Mouse (Mus musculus) gonadal fat pad, adult 2 months (tissue): Measurements from ENCODE around the gene As3mt. TPM values are rescaled to one million over a fixed set of nuclear protein-coding genes. Genes with fewer than 3 reads are reported as not detected.
"Not testable (repeated sequence)": the region's sequence is repeated elsewhere in the genome, so short reads cannot be mapped to it uniquely, and the experiment has no call there.

Experiments
- DNase-seq: peaks from one replicate; pipeline ENCODE4 v3.0.0-alpha.2; 2012; ENCODE audit warnings: low read depth
- polyA plus RNA-seq: library from polyadenylated mRNA; depleted of rRNA; stranded (reverse); fragments of >200 nt; gene quantifications from 2 replicates; pipeline ENCODE4 v1.2.3, GENCODE M21; 2012

As3mt gene
- polyA plus RNA-seq, 1 experiment: 8.9 TPM

GRCm38 (mm10) chr19:46699011-46699481, 8.2 kb upstream of the As3mt start:
- no peak for DNase-seq

DNA sequence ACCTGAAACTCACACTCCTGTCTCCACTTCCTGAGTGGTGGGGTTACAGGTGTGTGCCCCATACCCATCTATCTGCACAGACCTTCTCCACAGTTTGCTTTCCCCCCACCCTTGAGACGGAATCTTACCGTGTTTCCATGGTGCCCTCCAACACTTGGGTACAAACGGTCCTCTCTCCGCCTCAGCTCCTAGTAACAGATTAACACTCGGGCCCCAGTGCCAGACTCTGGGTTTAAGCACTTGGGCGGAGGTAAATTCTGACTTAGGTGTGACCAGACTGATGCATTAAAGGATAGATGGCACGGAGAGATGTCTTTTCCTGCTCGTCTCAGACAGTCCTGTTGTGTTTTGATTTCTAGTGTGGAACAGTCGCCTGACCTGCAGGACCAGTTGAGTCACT, 6.1 kb upstream of the As3mt start:
- no peak for DNase-seq

GRCm38 (mm10) chr19:46705779-46706495, 1.3 kb upstream of the As3mt start:
- DNase-seq: no peak

GRCm38 (mm10) chr19:46706540-46707295, 540 bp upstream of the As3mt start:
- no peak for DNase-seq

DNA sequence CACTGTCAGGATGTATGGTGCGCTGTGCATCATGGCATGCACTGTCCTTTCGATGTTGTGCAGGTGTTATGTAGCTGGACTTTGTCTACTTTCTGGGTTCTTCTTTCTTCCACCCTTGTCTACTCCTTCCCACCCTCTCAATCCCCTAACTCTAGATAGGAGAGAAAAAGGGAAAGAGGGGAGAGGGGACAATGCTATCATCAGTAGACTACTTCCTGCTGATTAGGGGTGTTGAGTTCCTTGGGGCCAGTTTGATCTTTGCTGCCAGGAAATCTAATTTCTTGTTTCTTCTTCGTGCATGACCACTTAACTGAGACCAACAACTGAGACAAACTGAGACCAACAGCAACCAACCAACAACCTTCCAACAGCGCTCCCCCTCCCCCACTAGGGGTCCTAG, 3.4 kb downstream of the As3mt start:
- DNase-seq: no peak

- no peak for DNase-seq
Measured at GRCm38 (mm10) chr19:46714234-46714633, 7.0 kb downstream of the As3mt start.

DNA sequence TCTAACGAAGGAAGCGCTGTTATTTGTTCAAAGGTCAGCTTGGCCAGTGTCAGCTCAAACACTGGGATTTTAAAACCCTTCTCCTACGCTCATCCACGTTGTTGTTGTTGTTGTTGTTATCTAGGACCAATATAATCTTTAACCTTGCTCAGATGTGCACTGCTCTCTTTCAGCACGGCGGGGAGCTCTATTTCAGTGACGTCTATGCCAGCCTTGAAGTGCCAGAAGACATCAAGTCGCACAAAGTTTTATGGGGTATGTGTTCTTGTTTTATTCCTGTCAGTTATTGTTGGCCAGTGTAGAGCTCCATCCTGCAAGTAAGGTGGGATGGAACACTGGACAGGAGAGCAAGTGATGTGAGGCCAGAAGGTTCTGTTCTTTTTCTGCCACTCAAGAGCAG, 7.8 kb downstream of the As3mt start:
- no peak for DNase-seq

DNA sequence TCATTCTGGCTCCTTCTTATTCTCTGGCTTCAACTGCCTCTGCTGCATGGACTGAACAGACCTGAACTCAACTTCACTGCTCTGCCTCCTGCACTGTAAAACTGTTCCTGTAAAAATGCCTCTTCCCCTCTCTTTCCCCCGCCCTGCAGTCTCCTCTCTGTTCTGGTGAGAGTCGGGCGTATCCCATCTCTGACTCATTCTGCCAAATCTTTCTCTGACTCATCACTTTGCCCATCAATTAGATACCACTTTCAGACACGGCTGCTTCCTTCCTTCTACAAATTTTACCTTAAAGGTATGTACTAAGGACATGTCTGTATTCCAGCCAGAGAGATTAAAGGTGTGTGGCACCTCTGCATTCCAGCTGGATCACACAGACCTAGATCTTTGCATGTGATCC, 10.9 kb downstream of the As3mt start:
- DNase-seq: no peak

DNA sequence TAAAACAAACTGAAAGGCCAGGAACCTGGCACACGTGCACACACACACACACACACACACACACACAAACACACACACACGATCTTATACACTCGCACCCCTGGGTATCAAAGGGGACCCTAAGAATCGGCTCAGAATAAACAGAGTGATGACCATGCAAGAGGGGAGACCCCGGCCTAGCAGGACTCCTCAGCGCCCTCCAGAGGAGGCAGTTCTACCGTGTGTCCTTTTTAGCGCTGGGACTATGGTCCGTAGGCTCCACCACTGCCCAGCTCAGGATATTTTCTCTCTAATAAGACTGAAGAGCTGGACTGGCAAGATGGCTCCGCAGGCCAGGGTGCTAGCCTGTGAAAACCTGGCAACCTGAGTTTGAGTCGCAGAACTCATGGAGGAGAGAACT, 17.2 kb downstream of the As3mt start:
- no peak for DNase-seq

- DNase-seq: no peak
Measured at GRCm38 (mm10) chr19:46726142-46726541, 18.9 kb downstream of the As3mt start.

DNA sequence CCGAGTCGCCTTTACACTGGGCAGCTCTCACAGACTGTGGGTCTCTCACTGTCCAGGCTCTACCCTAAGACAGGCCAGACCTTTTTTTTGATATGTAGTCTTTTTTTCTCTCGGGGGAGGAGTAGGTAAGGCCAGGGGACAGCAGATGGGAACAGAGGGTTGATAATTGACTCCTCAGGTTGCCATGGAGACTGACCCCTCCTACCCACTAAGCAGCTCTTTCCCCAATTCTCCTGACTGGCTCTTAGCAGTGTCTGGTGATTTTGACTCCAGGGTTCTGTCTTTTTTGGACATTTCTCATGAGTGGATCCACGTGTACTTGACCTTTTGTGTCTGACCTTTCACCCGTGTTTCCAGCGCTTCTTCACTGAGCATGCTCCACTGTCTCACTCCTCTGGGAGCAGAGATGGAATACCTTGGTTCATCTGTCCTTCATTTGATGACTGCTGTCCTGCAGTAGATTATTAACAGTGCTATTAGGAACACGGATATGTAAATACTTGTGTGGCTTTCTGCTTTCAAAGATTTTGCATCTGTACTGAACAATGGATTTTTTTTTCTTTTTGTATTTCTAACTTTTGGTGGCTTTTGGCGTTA, 20.0 kb downstream of the As3mt start:
- no peak for DNase-seq

GRCm38 (mm10) chr19:46727945-46728540, 20.8 kb downstream of the As3mt start:
- no peak for DNase-seq

GRCm38 (mm10) chr19:46728909-46729308, 21.7 kb downstream of the As3mt start:
- no peak for DNase-seq

GRCm38 (mm10) chr19:46731351-46731750, 24.1 kb downstream of the As3mt start:
- no peak for DNase-seq

GRCm38 (mm10) chr19:46732673-46733072, 25.4 kb downstream of the As3mt start:
- DNase-seq: not testable (repeated sequence)

GRCm38 (mm10) chr19:46733626-46734025, 26.4 kb downstream of the As3mt start:
- no peak for DNase-seq

- no peak for DNase-seq
Measured at GRCm38 (mm10) chr19:46735241-46735640, 28.0 kb downstream of the As3mt start.

DNA sequence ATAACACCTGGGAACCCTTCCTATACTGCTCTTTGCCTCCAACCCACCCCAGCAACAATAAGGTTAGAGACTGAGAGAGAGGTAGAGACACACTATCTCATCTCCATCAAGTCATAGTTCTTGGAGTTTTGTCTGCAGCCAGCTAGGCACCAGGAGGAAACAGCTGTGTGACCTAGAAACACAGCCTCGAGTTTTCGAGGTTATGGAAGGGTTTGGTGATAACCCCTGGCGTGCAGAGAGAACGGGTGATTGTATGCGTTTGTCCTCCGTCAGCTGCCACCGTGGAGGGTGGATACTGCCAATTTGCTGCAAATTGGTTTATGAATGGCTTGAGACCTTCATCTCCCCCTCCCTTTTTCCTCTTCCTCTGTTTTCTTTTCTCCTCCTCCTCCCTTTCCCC, 29.8 kb downstream of the As3mt start:
- DNase-seq: no peak

DNA sequence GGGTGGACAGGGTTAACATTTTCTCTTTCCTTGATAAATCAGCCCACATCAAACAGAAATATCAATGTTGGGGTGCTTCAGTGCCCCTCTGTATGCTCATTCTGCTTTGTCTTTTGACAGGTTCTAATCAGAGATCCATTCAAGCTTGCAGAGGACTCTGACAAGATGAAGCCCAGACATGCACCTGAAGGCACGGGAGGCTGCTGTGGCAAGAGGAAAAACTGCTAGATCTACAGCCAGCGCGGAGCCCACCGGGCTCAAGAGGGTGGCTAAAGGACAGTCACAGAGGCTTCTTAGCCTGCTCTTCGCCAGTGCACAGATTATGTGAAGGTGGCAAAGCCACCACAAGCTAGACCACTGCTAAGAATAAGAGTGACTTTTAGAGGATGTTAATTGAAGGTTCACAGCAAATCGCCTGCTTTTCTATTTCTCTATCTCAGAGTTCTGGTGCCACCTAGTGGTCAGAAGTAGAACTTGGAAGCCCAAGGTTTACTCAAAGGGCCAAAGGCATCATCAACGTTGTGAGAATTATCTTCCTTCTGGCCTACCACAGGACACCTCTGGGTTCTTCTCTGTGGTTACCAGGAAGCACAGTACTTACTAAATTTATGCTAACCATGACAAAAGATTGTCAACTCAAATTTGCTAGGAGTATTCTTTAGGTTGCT, 33.2 kb downstream of the As3mt start:
- no peak for DNase-seq

DNA sequence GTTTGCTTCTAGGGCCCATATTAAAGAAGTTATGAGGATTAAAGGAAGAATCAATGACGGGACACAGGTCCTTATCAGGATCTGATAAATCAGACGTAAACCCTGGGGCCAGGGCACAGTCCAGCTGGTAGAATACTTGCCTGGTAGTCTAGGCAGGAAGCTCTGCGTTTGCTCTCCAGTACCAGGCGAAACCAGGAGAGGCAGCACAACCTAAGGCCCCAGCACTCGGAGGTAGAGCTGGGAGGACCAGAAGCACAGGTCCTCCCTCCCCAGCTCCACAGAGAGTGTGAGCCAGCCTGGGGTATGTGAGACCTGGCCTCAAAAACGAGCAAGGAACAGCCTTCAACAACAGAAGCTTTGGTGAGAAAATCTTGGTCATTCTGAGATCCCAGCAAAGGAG, 34.3 kb downstream of the As3mt start:
- DNase-seq: no peak

GRCm38 (mm10) chr19:46744681-46745080, 37.4 kb downstream of the As3mt start:
- DNase-seq: no peak

DNA sequence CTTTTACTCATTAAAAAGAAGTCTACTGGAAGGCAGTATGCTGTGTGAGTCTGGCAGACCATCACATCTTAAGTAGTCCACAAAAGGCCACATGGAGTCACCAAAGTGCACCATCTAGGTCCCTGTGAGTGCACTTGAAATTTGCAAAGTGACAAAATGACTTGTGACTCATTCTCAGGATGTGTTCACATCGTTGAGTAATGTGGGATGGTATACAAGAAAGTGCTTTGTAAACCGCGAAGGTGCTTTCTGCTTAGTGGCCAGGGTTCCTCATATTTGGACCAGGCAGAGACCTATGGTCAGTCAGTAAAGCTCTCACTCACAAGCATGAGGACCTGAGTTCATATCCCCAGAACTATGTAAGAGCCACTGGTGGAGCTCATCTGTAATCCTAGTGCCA, 40.5 kb downstream of the As3mt start:
- DNase-seq: no peak
